Mouse (Mus musculus) CD4-positive, CD25-positive, alpha-beta regulatory T cell, adult 4 months (primary cell): ENCODE measurements around the gene Tnf. TPM values are rescaled to one million over a fixed set of nuclear protein-coding genes. Genes with fewer than 3 reads are reported as not detected.

Experiments used
- ATAC-seq: one replicate; pipeline ENCODE4 v1.8.0; 2017
- polyA plus RNA-seq, 2 experiments: library from polyadenylated mRNA; unstranded; fragments of 100-300 nt; shearing (Covaris generic); gene quantifications; one replicate each; pipeline ENCODE4 v1.2.1; 2017

The Tnf gene
- polyA plus RNA-seq, 2 experiments from 2014 or later, result 15.3 to 23.5 TPM

DNA sequence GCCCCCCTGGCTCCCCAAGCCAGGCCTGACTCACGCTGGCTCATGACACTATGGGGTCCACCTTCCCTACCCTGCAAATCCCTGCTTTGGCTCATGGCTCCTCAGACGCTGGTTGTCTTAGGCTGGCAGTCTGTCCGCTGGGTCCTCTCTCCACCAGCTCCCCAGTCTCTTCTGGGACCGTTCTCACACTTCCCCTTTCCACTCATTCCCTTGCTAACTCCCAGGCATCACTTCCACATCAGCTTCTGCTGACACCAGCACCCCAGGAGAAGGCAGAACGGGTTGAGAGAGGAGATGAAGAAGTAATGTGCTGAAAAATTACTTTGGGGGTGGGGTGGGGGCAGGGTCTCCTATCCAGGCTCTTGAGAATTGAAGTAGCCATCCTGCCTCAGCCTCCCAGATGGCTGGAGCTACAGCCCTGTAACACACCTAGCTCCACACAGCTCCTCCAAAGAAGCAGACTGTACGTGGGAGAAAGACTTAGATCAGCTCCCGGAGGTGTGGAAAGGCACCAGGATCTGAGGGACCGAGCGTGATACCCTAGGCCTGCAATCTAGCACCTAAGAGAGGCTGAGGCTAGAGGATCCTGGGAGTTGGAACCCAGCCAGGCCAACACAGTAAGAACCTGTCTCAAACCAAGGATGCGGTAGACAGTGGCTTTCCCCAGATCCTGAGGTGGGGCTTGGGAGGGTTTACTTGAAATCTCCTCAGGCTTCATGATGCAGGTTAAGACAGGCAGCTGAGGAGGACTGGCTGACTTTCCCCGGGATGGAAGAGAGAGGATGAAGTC is 29.2 kb downstream of the Tnf start:
- peak; percentile 48 for ATAC-seq

DNA sequence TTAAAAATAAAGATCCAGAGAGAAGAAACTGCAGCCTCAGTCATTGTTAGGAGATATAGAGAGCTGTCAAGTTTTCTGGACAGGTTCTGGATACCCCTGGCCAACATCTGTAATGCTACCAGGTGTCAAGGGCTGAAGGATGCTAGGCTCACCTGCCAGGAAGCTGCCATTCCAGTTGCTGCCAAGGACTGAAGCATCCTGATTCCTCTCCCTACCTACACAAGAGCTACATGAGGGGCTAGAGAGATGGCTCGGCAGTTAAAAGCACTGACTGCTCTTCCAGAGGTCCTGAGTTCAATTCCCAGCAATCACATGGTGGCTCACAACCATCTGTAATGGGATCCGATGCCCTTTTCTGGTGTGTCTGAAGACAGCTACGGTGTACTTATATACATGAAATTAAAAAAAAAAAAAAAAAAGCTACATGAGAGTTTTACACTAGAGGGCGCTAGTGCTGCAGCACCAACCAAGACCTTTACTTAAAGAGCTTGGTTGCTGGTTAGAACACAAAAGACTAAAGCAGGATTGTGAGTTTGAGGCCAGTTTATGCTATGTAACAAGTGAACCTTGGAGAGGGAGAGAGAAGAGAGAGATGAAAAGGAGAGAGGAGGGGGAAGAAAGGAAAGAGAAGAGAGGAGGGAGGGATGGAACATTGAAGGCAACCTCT is 33.1 kb downstream of the Tnf start:
- no peak for ATAC-seq

DNA sequence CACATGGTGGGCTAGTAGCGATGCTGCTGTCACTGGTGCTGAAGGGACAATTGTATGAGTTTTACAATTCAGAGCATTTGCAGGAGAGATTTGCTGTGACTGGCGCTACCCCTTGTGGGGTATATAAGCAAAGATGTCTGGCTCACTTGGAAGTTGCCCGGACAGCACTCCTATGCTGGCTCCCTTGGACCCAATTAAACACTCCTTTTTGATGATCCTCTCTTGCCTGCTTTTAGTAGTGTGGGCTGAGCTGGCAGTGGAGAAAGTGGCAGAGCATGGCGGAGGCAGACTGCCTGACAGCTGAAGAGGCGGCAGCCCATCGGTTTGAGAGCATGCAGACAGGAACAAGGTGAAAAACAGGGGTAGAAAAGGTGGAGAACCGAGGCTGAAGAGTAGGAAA is 34.0 kb downstream of the Tnf start:
- no peak for ATAC-seq

DNA sequence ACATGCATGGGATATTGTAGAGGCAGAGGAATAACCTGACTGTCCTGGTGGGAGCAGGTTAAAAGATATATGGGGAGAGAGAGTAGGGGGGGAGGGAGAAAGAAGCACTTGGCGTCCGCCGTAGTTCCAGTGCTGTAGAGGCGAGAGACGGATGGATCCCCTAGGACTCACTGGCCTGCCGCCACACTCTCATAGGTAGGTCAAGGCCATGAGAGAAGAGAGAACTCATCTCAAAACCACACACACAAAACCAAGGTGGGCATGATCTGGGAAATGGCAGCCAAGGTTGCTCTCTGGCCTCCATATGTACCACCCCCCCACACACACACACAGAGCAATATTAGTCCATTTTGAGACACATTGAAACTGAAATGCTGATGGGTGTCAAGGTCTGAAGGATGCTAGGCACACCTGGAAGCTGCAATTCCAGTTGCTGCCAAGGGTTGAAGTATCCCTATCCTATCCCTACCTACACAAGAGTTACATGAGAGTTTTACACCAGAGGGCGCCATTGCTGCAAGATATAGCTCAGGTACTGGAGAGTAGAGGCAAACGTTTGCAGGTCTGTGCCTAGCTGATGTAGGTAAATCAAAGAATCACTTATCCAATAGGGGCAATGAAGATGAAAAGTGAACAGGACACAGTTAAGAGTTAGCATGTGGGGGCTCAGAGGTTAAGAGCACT is 35.3 kb downstream of the Tnf start:
- ATAC-seq, result no peak

DNA sequence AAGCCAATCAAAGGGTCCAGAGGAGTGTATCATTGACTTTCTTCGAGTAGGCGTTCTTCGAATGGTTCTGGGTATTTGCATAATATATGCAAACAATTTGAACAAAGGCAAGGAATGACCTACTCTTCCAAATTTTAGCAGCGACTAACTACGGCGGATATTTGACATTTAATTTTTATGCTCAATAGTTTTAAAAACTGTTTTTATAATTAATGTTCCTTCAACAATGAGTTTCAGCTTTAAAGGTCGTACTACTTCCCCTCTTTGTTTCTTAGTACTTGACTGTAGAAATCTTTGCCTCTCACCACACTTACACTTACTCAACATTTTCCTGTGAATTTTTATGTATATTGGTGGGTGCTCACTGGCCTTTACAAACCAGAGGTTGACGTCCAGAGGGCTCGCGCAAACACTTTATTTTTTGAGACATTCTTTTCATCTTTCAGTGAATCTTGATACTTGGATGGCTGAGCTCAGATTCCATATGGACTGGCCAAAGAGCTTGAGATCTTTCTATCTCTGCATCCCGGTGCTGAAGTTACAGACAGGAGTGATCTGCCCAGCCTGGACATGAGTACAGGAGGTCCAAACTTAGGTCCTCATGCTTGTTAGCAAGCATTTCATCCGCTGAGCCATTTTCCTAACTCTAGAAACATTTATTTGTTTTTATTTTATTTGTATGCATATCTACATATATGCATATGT is 36.2 kb downstream of the Tnf start:
- ATAC-seq, result peak; percentile 1

DNA sequence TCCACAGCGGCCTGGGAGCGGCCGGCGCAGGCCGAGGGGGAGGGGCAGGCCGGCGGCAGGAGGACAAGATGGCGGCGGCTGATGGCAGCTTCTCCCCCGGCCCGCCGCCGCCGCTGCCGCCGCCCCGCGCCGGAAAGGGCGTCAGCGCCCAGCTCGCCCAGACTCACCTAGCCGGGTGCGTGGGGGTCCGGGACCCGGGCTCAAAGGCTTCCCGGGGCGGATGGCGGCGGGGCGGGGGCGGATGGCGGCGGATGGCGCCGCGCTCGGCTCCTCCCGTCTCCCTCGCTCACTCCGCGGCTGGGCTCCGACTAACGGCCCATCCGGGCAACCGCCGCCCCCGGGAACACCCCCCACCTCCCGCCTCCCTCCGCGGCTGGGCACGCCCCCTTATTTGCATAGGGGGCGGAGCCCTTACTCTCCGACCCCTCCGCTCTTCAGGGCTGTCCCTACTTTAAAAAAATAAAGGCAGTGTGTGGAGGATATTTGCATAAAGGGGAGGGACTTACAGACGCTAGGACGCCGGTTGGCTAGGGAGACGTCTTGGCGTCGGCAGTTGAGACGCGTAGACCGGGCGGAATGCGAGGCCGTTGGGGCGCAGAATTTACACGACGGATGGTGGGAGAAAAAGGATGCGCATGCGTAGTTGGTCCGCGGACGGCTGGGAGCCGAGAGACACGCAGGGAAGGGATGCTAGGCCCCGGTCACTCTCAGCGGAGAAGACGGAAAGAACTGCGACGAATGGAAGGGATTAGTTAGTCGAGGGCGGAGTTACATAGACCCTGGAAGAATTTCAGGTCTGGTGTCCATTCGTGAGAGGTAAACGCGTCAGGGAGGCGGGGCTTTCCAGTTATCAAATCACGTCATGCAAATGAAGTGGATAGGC is 37.0 kb downstream of the Tnf start, which contains the start of gene Prrc2a:
Gene Prrc2a (minus strand): TSS at position 330 of the 883 bp plus-strand sequence.
- ATAC-seq, result peak; percentile 90

DNA sequence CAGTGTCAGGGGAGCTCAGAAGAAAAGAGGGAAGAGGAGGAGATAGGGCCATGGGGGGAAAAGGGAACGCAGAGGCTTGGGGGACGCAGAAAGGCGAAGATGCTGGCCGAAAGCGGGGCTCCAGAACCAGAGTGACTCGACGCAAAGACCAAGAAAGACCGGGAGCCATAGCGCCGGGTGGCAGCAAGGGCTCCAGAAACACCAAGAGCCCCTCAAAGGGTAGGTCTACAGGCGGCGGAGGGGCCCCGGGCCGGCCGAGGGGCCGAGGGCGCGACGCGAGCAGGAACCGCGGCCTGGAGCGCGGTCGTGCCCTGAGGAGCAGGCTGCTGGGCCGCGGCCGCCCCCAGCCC is 37.6 kb downstream of the Tnf start:
- no peak for ATAC-seq

DNA sequence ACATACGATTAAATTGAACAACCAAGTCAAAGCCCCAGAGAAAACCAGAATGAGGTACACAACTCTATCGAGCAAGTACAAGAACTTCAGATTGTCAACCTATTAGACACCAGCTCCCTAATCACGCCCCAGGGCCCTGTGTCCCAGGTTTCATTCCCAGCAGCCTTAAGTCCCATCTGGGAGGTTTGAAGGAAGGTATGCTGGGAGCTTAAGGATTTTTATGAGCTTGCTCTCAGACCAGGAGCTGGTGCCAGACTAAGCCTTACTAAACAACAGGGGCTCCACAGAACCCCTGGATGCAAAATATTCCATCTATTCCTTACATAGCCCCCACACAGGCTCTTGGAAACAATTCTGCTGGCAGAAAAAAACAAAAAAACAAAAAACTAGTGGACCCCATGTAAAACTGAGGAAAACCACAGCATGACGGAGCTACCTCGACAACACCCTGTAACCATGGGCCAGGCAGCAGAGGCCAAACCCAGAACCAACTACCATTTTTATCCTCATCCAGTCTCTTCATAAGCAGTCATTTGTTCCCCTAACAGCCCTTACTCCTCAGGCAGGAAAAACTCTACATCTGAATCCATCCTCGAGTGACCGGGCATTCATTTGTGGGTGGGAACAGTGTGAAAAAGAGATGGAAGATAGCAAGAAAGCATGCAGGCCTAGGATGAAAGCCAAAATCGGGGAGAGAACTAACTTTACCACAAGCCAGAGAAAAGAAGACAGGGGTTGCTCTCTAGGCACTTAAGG is 38.3 kb downstream of the Tnf start:
- ATAC-seq, result no peak

DNA sequence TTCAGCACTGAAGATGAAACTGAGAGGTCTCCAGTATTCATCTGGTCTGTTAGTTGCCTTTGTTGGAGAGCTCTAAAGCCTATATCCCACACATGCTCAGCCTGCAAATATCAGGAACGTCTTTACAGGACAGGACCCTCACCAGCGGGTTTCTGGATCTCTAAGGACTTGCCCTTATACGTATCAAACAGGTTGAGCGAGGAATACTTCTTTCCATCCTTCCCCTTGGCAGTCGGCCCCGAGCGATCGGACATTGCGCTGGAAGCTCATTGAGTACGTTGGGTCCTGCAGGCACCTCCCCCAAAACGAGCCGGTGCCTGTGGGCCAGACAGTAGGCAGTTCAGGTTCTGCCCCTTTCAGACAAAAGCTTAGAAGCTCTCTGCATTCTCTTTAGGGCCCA is 39.1 kb downstream of the Tnf start:
- no peak for ATAC-seq

DNA sequence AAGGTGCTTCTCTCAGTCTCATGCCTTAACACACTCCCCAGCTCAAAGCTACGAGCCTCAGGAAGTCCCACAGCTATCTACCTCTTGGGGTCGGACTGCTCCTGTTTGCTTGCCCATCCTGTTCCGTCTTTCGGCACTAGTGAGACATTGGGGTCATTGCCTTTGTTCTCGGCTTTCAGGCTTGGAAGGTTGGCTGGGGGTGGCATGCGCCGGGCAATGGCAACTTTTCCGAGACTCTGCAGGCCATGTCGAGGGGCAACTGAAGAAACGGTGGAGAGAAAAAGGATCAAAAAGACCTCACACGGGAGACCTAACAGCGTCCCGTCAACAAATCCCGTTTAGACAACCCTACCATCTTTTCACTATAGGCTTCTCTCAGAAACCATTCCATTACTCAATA is 39.7 kb downstream of the Tnf start:
- ATAC-seq, result no peak

DNA sequence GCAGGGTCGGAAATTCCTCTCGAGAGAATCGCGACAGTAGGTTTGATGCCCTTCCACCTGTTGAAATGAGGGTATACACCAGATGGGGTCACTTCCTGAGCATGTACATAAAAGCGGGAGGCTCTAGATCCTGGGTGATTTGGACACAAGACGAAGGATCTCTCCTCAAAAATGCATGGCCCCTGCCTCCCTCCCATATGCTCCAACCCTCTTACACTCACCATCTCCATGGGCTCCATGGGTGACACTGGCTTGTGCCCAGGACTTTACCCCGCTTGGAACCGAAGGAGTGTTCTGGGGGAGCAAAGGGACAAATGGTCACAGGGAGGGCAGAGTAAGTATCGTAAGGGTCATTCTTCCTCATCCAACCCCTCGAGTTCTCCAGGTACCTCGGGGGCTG is 40.4 kb downstream of the Tnf start:
- ATAC-seq, result no peak

DNA sequence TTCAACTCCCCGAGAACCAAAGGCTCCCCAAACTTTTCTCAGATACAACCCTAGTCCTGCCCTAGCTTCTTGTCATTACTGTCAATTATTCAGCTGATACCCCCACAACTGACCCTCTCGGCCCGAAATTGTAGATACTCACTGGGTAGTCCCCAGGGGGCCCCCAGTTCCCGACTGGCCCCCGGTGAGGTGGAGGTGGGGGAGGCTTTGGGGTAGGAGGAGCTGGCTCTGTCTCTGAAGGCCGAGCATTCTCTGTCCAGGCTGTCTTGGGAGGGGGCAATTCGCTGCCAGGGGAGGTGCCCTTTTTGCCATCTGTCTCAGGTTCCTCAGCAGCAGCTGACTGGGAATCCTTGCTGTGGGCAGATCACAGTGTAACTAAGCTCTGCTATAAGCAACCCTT is 42.2 kb downstream of the Tnf start:
- no peak for ATAC-seq

DNA sequence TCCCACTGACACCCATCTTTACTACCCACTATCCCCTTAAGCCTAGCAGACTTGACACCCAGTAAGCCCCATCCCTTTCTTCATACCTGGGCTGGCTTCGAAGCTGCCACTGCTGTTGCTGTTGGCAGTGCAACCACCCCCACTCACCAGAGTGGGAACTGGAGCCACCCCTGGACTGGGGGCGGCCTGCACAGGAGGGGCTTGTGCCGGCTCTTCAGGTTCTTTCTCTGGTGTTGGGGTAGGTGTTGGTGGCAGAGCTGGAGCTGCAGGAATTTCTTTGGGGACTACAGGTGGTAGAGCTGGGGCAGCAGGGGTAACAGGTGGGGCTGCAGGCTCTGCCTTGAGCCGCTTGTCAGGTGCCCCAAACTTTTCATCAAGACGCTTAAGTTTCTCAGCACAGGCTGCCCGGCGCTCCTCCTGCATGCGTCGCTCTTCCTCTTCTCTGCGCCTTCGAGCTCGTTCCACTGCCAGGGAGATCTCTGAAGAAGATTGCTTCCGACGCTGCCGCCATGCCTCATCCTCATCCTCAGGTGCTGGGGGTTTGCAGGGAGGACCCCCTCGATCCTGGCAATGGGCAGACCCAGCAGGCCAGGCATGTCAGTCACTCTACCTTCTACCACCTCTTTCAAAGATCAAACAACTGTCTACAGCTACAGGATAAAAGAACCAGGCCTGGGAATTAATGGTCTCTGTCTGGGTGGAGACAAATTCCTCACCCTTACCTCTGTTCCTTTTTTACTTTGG is 42.8 kb downstream of the Tnf start:
- ATAC-seq, result no peak

DNA sequence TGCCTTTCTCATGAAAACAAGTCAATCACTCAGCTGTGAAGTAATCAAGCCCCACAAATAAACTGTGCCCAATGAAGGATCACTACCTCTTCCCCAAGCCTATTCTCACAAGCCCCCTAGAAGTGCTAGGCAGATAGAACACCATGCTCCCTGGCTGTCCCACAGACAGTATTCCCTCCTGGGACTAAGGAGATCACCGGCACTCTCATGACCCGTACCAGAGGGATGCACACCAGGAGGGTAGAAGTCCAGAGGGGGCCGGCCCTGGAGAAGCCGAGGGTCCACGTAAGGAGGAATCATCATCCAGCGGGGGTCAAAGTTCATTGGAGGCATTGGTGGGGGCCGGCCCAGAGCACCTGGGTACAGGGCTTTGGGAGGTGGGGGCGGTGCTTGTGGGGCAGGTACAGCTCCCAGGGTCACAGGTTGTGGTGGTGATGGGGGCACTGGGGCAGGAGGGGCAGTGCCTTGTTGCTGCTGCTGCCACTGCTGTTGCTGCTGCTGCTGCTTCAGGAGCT is 44.1 kb downstream of the Tnf start:
- no peak for ATAC-seq

DNA sequence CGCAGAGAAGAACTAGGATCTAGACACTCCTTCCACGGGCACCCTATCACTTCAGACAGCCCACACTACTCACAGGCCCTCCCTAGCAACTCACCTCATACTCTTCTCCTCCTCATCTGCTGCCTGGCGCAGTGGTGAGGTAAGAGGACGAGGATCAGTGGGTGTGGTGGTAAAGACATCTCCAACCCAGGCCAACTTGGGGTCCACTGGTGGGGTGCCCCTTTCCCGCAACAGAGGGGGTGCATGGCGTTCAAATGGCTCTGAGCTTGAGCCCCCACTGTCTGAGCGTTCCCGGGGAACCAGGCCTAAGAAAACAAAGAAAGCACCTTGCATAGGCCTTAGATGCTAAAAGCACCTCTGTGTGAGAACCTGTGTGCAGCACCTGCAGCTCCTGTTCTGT is 44.6 kb downstream of the Tnf start:
- ATAC-seq, result no peak

DNA sequence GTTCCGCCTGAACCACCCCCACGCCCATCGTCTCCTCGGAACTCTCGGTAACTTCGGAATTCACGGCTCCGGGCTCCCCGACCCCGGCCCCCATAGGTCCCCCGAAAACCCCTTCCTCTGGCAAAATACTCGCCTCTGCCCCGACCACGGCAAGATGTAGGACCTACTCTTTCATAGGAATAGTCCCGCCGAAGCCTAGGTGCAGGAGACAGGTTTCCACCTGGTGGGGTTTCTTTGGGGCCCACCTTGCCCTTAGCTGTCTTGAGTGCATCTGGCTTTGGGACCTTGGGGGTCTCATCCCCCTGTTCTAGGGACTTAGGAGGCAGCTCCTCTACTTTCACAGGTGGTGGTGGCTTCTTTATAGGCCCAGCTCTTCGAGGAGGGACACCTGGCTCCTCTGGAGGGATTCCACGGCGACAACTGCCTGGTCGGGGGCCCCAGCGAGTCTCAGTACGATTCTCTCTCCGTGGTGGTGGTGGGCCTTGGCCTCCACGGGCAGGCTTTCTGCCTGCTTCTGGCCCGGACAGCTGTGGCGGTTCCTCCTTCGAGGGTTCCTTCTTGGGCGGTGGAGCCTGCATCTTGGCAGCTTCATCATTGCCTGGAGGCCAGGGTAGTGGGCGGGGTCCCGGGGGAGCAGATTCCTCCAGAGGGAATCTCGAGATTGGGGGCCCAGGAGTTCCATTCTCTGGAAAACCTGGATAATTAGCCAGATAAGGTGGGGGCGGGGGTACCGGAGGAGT is 45.2 kb downstream of the Tnf start:
- no peak for ATAC-seq

DNA sequence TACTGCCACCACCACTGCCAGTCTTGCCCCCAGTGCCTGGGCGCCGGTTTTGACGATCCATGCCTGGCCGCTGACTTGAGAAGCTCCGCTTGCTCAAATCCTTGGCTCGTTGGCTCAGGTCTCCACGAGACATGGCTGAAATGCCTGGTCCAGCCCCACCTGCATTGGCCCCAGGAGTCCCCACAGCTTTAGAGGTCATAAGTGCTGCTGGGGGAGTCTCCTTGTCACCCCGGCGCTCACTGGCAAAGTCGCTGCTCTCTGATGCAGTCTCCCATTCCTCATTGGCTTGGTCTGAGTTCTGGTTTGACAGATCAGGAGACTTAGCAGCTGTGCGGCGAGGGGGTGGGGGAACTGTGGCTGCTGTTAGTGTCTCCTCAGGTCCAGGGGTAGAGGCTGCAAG is 46.4 kb downstream of the Tnf start:
- no peak for ATAC-seq

DNA sequence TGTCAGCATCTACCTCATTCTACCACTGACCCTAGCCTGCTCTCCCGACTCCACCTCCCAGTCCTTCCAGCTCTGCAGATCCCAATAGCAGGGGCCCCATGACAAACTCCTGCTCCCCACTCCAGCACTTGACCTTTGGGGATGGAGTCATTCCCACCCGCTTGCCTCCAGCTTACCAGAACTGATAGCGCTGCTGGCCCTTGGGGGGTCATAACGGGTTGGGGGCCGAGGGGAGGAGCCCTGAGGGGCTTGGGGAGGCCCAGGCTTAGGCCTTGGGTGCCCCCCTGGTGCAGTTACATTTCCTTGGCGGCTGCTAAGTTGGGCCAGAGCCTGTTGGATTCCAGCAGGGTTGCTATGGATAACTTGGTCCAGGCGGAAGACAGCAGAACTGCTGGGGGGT is 47.2 kb downstream of the Tnf start:
- ATAC-seq, result no peak

DNA sequence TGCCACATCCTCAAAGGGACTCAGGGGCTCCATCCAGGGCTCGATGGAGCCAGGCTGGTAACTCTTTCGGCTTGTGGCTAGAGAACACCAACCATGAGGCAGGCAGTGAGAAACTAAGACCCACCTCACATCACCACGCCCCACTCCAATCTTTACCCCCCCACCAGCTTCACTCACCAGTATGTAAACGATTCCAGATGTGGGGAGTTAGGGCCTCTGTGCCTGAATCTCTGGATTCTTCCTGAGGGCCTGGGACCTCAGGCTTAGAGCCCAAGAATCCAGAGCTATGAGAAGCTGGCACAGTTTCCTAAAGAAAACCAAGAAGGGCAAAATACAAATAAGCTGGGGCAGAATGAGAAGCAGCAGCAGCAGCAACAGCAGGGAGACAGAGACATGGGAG is 47.9 kb downstream of the Tnf start:
- no peak for ATAC-seq

DNA sequence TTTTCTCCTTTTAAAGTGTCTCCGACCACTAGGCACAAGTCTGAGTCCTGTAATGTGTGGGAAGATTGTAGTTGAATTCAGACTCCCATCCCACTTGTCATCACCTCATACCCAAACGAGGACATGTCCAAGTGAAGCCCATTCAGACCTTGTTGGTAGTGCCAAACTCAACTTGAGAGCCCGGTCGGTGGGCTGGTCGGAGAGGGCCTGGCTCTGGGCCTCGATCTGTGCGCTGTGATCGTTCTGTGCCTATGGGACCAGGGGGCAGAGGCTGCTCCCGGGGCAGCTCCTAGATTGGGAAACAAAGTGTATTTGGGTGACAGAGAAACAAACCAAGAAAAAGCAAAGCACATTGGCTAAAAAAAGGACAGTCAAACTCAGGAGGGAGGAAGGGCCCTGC is 48.7 kb downstream of the Tnf start:
- no peak for ATAC-seq
